Mouse (Mus musculus) small intestine, adult 2 months (tissue): Measurements from ENCODE around the gene Usp26.

Experiments
- CTCF ChIP-seq: fragments of 200-500 bp; IDR thresholded peaks from 2 replicates; pipeline ENCODE4 v1.5.1; 2012; ENCODE audit warnings: low read depth, mild to moderate bottlenecking, control low read depth, inconsistent platforms, low read length, moderate library complexity, mixed read lengths; ENCODE audit not compliant: insufficient replicate concordance, insufficient read length; ENCODE audit errors: extremely low read depth
- POLR2A ChIP-seq: fragments of 200-500 bp; IDR thresholded peaks from 2 replicates; pipeline ENCODE4 v1.6.1; 2012; ENCODE audit warnings: low read depth, mild to moderate bottlenecking, control low read depth, inconsistent platforms, low read length, moderate library complexity

DNA sequence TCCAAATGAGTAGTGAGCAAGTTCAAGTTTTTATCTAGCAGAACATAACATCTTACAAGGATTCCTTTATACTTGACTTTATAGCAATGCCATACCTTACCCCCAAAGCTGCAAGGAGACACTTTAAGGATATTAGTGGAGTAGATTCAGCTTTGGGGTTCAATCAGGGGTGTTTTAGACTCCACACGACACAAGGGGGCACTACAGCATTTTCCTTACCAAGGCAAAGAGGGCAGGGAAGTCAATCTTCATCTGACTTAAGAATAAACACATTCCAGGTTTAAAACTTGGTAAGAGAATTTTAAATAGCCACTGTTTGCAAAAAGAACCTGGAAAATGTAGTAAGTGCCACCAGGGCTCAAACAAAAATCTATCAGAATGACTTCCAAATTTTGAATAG, 33.6 kb downstream of the Usp26 start:
- TF ChIP-seq CTCF, result no peak
- TF ChIP-seq POLR2A, result no peak
